Mouse (Mus musculus) hindbrain, embryonic 15.5 days (tissue): ENCODE data around the gene Fam213a. TPM values are rescaled to one million over a fixed set of nuclear protein-coding genes. Genes with fewer than 3 reads are reported as not detected.

Source experiments
- ATAC-seq: fragments of 200-750 bp; cut with Nextera tagmentation; 2 replicates; pipeline ENCODE4 v1.8.0; 2017; ENCODE audit warnings: low read depth, moderate number of reproducible peaks, moderate TSS enrichment; ENCODE audit not compliant: low FRiP score
- H3K27ac ChIP-seq: fragments of 300-500 bp; sonication (generic); replicated peaks from 2 replicates; pipeline ENCODE4 v1.5.1; 2015; ENCODE audit warnings: mild to moderate bottlenecking, inconsistent platforms
- H3K27me3 ChIP-seq: fragments of 300-500 bp; sonication (generic); 2 replicates; pipeline ENCODE4 v1.6.1; 2015; ENCODE audit warnings: control low read depth, inconsistent platforms
- H3K36me3 ChIP-seq: fragments of 300-500 bp; sonication (generic); 2 replicates; pipeline ENCODE4 v1.6.1; 2015; ENCODE audit warnings: control low read depth, inconsistent platforms
- H3K4me1 ChIP-seq: fragments of 300-500 bp; sonication (generic); replicated peaks from 2 replicates; pipeline ENCODE4 v1.6.1; 2015; ENCODE audit warnings: control low read depth, inconsistent platforms
- H3K4me2 ChIP-seq: fragments of 300-500 bp; sonication (generic); 2 replicates; pipeline ENCODE4 v1.6.1; 2015; ENCODE audit warnings: moderate library complexity, mild to moderate bottlenecking, inconsistent platforms
- H3K4me3 ChIP-seq: fragments of 300-500 bp; sonication (generic); 2 replicates; pipeline ENCODE4 v1.5.1; 2015; ENCODE audit warnings: mild to moderate bottlenecking, inconsistent platforms
- H3K9ac ChIP-seq: fragments of 300-500 bp; sonication (generic); 2 replicates; pipeline ENCODE4 v1.6.1; 2015; ENCODE audit warnings: inconsistent platforms
- H3K9me3 ChIP-seq: fragments of 300-500 bp; sonication (generic); 2 replicates; pipeline ENCODE4 v1.6.1; 2016; ENCODE audit warnings: control low read depth, inconsistent platforms
- WGBS: fragments of 180-500 bp; shearing (Covaris S2); methylation state at CpG from one replicate; pipeline ENCODE4 v1.1.7; 2015; 5-methylcytosine and 5-hydroxymethylcytosine counted together
- polyA plus RNA-seq: library from polyadenylated mRNA; unstranded; fragments of >200 nt; fragmentation: Nextera tagmentation; extraction: Ambion mirVana; gene quantifications from 2 replicates; pipeline ENCODE4 v1.2.1, GENCODE M21; 2015

Gene Fam213a
- polyA plus RNA-seq, 1 experiment from 2014 or later: 107 TPM

DNA sequence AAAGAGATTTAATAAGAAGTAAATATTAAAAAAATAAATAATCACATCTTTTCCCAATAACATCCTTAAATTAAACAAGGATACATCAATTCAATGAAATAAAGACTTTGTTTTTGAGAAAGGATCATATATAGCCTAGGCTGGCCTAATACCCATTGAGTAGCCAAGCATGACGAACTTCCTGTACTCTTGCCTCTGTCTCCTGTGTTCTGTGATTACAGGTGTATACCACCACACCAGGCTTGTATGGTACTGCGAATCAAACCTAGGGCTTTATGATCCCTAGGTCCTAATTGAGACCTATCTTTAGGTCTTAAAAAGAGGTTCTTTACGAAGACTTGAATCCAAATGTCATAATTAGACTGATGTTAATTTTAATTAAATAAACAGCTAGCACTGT lies 7.7 kb upstream of the Fam213a start:
- no peak overlapping the region for H3K27ac ChIP-seq
- no peaks in the 10 kb centered on the region for H3K4me1 ChIP-seq
- H3K27me3 ChIP-seq: no peaks in the 10 kb centered on the region
- H3K9ac ChIP-seq: no peak overlapping the region
- H3K4me3 ChIP-seq: no peak overlapping the region
- H3K4me2 ChIP-seq: no peak overlapping the region
- H3K36me3 ChIP-seq: no peaks in the 10 kb centered on the region
- H3K9me3 ChIP-seq: no peaks in the 10 kb centered on the region
- no peak for ATAC-seq
- 92% methylated on average over 3 of the region's 3 CpGs for WGBS

DNA sequence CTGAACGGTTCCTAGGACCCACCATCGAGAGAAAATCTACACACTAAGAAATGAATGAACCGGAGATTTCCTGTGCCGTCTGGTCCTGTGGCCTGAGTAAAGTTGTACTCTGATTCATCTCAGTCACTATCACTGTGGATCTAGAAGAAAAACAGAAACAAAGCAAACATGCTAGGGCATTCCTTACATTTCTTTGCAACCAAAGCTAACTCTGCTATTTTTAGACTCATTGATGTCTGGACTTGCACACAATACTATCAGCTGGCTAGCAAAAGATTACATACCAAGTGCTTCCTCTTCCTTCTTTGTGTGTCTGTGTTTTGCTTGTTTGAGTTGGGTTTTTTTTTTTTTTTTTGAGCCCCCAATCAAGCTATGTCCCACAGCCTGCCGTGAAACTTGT lies 3.9 kb upstream of the Fam213a start:
- no peak overlapping the region for H3K27ac ChIP-seq
- no peak for ATAC-seq
- H3K4me1 ChIP-seq: peaks cover 16% of the 10 kb centered on the region
- H3K27me3 ChIP-seq: no peaks in the 10 kb centered on the region
- H3K36me3 ChIP-seq: no peaks in the 10 kb centered on the region
- no peak overlapping the region for H3K4me3 ChIP-seq
- 78% methylated on average over 5 of the region's 5 CpGs for WGBS
- no peaks in the 10 kb centered on the region for H3K9me3 ChIP-seq
- no peak overlapping the region for H3K4me2 ChIP-seq
- no peak overlapping the region for H3K9ac ChIP-seq

DNA sequence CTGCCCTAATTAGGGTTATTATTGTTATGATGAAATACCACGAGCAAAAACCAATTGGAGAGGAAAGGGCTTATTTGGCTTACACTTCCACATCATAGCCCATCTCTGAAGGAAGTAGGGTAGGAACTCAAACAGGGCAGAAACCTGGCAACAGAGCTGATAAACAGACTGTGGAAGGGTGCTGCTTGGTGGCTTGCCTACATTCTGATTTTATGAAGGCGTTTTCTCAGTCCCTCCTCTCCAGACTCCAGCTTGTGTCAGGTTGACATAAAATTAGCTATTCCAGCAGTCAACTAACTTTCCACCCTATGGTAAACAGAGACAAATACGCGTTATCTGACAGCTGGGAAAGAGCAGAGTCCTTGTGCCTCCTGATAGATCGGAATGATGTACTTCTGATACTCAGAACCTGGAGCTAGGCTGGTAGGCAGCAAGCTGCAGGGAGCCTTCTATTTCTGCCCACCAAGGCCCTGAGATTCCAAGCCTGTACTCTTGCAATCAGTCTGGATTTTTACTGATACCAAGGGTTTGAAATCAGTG lies 1.2 kb upstream of the Fam213a start:
- WGBS: 86% methylated on average over 5 of the region's 5 CpGs
- no peak overlapping the region for H3K9ac ChIP-seq

DNA sequence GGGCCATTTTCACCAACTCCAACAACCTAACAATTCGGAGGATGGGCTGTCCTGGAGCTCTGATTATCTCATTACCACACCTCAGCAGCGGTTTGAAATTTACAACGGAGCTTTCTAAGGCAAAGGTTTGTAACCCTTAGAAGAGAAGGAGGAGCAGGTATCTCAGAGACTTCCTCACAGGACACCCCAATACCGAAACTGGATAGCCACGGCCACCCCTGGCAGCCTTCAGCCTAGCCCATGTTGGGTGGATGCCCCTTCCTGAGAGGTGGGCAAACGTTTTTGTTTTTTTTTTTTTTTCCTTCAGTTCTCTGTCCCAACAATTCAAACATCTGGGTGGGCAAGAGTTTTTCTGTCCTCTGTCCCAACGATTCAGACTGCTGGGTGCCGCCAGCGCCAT lies 445 bp downstream of the Fam213a start:
- 23% methylated on average over 9 of the region's 9 CpGs for WGBS
- Histone ChIP-seq H3K9me3 (no peaks in the 10 kb centered on the region), H3K27ac (peak overlapping the region; percentile 90), H3K4me1 (peaks cover 19% of the 10 kb centered on the region), H3K4me2 (peak overlapping the region; percentile 82), H3K36me3 (no peaks in the 10 kb centered on the region), H3K9ac (peak overlapping the region; percentile 86), H3K4me3 (peak overlapping the region; percentile 71), H3K27me3 (no peaks in the 10 kb centered on the region)
- 0 out of 2 replicates have a peak, but pooled peaks have one; percentile 0 for ATAC-seq

More for the DNA sequence above, 1.2 kb upstream of the Fam213a start:
- peaks cover 19% of the 10 kb centered on the region for H3K4me1 ChIP-seq
- H3K9me3 ChIP-seq: no peaks in the 10 kb centered on the region
- no peaks in the 10 kb centered on the region for H3K36me3 ChIP-seq
- H3K4me2 ChIP-seq: peak overlapping the region; percentile 82; the same call in 1 of the 2 replicates
- ATAC-seq: no peak
- no peak overlapping the region for H3K4me3 ChIP-seq
- no peaks in the 10 kb centered on the region for H3K27me3 ChIP-seq
- H3K27ac ChIP-seq: no peak overlapping the region

DNA sequence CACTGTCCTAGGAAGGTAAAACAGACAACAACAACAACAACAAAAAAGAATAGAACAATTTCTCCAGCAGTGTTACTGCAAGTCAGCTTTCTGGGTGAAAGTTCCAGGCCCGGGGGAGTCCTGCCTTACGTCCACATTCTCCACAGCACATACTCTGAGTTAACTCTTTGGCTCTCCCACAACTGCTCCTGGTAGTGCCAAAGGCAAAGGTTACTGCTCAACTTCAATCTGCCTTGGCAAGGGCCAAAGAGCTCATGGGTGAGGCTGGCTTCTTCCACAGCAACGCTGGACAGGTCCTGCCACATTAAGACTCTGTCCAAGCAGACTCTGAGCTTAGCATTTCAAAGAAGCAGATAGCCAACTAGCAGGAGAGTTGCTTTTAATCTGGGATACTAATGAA lies 1.7 kb downstream of the Fam213a start:
- Histone ChIP-seq H3K9me3 (no peaks in the 10 kb centered on the region), H3K4me2 (no peak overlapping the region), H3K36me3 (no peaks in the 10 kb centered on the region), H3K27me3 (no peaks in the 10 kb centered on the region), H3K9ac (no peak overlapping the region), H3K4me3 (no peak overlapping the region), H3K4me1 (peaks cover 19% of the 10 kb centered on the region), H3K27ac (no peak overlapping the region)
- WGBS: 89% methylated on average over 3 of the region's 3 CpGs
- no peak for ATAC-seq

DNA sequence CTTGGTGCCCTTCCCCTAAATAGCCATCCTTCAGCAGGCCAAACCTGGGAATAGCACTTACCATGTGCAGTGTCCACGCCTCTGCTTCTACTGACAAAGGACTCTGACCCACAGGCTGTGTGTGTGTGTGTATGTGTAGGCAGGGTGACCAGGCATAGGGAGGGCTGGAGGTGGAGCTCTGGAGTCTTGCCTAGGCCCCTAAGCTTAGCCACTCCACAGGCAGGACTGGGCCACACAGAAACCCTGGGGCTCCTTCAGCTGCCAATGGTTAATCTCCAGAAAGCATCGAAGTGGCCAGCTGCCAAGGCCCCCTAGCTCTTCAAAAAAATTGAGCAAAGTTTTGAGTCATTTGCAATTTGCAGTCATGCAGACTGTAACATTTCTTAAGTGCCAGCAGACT lies 5.5 kb downstream of the Fam213a start:
- Histone ChIP-seq H3K4me3 (no peak overlapping the region), H3K27ac (no peak overlapping the region), H3K4me2 (no peak overlapping the region), H3K36me3 (no peaks in the 10 kb centered on the region), H3K9me3 (no peaks in the 10 kb centered on the region), H3K4me1 (peaks cover 21% of the 10 kb centered on the region), H3K27me3 (no peaks in the 10 kb centered on the region), H3K9ac (no peak overlapping the region)
- WGBS: 66% methylated on average over 2 of the region's 2 CpGs
- peak; percentile 49; the same call in 1 of the 2 replicates for ATAC-seq

DNA sequence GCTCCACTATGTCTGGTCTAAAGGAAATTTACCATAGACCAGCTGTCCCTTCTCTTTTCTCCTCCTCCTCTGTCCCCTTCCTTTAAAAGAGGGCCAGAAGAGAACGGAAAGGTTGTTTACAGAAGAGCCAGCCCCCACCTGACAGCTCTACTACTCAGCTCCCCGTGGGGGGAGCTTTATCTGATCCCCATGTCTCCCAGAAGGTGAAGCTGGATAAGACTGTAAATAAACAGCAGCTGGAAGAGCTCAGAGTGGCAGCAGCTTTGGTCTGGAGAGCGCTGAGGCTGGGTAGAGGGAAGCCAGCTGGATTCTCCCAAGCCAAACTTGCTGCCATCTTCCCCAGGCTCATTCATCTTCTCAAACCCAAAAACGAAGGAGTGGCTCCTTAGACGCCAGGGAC lies 5.9 kb downstream of the Fam213a start:
- no peak overlapping the region for H3K4me3 ChIP-seq
- ATAC-seq: no peak
- H3K4me1 ChIP-seq: peaks cover 16% of the 10 kb centered on the region
- no peaks in the 10 kb centered on the region for H3K9me3 ChIP-seq
- H3K4me2 ChIP-seq: no peak overlapping the region
- H3K27ac ChIP-seq: no peak overlapping the region
- H3K9ac ChIP-seq: no peak overlapping the region
- no peaks in the 10 kb centered on the region for H3K27me3 ChIP-seq
- no peaks in the 10 kb centered on the region for H3K36me3 ChIP-seq
- 52% methylated on average over 5 of the region's 5 CpGs for WGBS

DNA sequence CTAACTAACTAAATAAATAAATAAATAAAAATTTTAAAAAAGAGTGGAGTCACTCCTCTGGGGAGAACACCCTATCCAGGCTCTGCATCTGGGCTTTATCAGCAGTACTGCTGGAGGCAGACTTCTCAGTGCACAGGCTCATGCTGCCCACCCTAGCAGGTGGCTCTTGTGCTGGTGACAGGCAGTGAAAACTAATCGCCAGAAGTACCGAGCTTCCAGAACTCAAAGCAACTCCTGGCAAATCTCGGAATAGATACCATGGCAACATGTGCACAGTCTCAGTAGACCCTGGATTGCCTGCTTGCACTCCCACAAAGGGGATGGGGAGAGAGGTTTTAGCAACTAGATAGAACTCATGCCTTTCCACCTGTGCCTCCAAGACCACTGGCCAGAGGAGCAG lies 6.7 kb downstream of the Fam213a start:
- H3K27me3 ChIP-seq: no peaks in the 10 kb centered on the region
- H3K4me1 ChIP-seq: peaks cover 11% of the 10 kb centered on the region
- no peak overlapping the region for H3K4me2 ChIP-seq
- no peak overlapping the region for H3K27ac ChIP-seq
- no peak overlapping the region for H3K4me3 ChIP-seq
- H3K36me3 ChIP-seq: no peaks in the 10 kb centered on the region
- WGBS: 39% methylated on average over 3 of the region's 3 CpGs
- no peak for ATAC-seq
- no peaks in the 10 kb centered on the region for H3K9me3 ChIP-seq
- no peak overlapping the region for H3K9ac ChIP-seq

DNA sequence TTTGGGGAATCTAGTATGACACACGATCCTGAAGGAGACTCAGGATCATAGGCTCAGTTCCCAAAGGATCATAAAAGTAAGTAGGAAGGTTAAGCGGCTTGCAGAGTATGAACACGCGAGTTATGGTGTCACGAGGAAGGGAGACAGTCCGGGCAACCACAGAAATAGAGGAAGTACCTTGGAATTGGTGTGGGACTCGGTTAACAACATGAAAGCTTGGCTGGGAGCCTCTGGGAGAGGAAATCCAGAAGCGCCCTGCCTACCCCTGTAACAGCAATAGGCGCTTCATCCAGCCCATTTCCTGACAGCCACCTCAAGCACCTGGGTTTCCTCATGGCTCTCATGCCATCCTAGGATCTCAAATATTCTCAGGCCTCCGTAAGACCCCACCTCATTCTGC lies 7.3 kb downstream of the Fam213a start:
- Histone ChIP-seq H3K27me3 (no peaks in the 10 kb centered on the region), H3K4me2 (no peak overlapping the region), H3K9ac (no peak overlapping the region), H3K4me1 (peaks cover 11% of the 10 kb centered on the region), H3K27ac (no peak overlapping the region), H3K36me3 (peaks cover 1% of the 10 kb centered on the region; the same call in 1 of the 2 replicates), H3K4me3 (no peak overlapping the region), H3K9me3 (no peaks in the 10 kb centered on the region)
- WGBS: 92% methylated on average over 10 of the region's 10 CpGs
- ATAC-seq: no peak

DNA sequence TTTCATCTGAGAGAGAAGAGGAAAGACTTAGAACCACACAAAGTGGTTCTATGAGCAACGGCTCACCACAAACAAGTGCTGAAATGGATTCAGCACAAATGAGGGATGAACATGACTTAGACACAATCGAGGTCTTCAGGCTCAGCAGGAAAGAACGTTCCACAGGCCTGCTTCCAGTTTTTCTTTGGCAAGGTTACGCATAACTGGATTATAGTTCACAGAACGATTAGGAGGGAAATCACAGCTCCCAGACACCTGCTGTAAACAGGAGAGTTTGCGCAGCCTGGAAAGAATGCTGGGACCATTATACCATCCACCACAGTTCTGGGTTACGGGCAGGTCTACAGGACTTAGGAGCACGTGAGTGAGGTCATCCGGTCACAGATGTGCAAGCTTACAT lies 7.9 kb downstream of the Fam213a start:
- H3K9me3 ChIP-seq: no peaks in the 10 kb centered on the region
- WGBS: 77% methylated on average over 9 of the region's 9 CpGs
- ATAC-seq: no peak

DNA sequence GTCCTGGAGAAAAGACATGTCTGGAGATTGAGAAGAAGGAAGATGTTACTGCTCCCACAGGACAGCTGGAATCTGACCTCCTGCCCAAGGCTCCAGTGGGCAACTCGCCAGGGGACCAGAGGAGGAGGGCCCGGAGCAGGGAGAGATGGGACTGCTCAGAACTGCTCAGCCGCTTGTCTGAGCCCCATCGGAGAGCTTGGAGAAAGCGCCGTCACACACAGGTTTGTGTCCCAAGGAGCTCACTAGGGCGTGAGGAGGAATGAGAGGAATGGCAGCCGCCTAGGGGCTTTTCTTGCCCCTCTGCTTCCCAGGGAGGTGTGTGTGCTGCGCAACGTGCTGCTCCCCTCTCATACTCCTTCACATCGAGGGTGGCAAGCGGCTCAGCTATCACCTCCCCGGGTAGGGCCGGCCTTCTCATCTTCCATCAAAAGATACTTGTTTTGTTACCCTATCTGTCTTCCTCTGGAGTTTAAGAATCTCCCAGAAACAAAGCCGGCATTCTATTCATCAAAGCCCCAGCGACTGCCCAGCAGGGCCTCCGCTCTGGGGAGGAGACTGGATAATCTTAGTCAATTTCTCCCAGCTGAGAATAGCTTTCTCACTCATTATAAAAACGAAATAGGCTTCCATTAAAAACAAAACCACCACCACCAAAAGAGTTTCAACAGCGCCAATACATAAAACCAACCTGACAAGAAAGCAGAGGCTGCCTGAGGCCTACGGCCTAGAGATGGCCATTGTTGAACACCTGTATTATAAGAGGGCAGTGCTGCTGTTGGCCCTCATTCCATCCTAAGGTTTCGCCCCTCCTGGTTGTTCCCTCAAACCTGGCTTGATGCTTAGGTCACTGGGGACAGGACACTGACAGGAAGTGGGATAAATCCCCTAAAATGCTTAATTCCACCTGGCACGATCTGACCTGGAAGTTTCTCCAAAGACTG lies 9.1 kb downstream of the Fam213a start:
- peak overlapping the region; percentile 38 for H3K4me2 ChIP-seq
- no peaks in the 10 kb centered on the region for H3K9me3 ChIP-seq
- peaks cover 11% of the 10 kb centered on the region for H3K4me1 ChIP-seq
- no peaks in the 10 kb centered on the region for H3K27me3 ChIP-seq
- H3K27ac ChIP-seq: no peak overlapping the region; the same call in 1 of the 2 replicates
- H3K4me3 ChIP-seq: no peak overlapping the region
- ATAC-seq: no peak
- peaks cover 10% of the 10 kb centered on the region; the same call in 1 of the 2 replicates for H3K36me3 ChIP-seq
- 13% methylated on average over 22 of the region's 22 CpGs for WGBS
- H3K9ac ChIP-seq: no peak overlapping the region

More for the DNA sequence above, 7.9 kb downstream of the Fam213a start:
- peaks cover 11% of the 10 kb centered on the region for H3K4me1 ChIP-seq
- no peak overlapping the region for H3K9ac ChIP-seq
- no peaks in the 10 kb centered on the region for H3K27me3 ChIP-seq
- H3K36me3 ChIP-seq: peaks cover 7% of the 10 kb centered on the region; the same call in 1 of the 2 replicates
- H3K4me2 ChIP-seq: no peak overlapping the region
- no peak overlapping the region for H3K4me3 ChIP-seq
- no peak overlapping the region for H3K27ac ChIP-seq

DNA sequence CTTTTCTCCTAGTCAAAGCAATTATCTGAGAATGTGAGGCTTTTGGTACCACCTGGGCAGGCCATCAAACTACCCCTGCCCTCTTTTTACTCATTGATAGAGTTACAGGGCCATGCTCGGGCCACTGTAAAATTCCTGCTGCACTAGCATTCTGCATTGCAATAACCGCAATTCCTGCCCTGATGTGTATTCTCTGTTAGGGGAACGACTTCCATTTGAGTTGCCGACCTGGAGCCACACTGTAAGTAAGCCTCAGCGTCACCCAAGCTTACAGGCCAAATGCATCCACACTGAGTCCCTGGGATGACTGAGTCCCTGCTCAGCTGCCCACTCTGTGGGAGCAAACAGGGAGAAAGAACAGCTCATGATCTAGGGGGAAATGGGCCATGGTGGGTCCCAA lies 12.0 kb downstream of the Fam213a start:
- ATAC-seq: no peak
- no peak overlapping the region for H3K27ac ChIP-seq
- H3K4me2 ChIP-seq: no peak overlapping the region
- no peaks in the 10 kb centered on the region for H3K27me3 ChIP-seq
- H3K4me3 ChIP-seq: no peak overlapping the region
- H3K36me3 ChIP-seq: peaks cover 14% of the 10 kb centered on the region
- peaks cover 11% of the 10 kb centered on the region for H3K4me1 ChIP-seq
- WGBS: 90% methylated on average over 5 of the region's 5 CpGs
- no peak overlapping the region for H3K9ac ChIP-seq
- H3K9me3 ChIP-seq: no peaks in the 10 kb centered on the region
